Mouse (Mus musculus) ES-E14 (cell line): ENCODE measurements around the gene Rab10.

Experiments used
- HCFC1 ChIP-seq: IDR thresholded peaks from 2 replicates; pipeline ENCODE4 v1.6.1; 2012; ENCODE audit warnings: low read length, inconsistent platforms, borderline replicate concordance; ENCODE audit not compliant: insufficient read depth
- MAFK ChIP-seq: IDR thresholded peaks from 2 replicates; pipeline ENCODE4 v1.6.1; 2014; ENCODE audit warnings: mild to moderate bottlenecking, low read depth, low read length, inconsistent platforms; ENCODE audit not compliant: insufficient read depth
- ZC3H11A ChIP-seq: IDR thresholded peaks from 2 replicates; pipeline ENCODE4 v1.6.1; 2012; ENCODE audit warnings: low read depth, mild to moderate bottlenecking, inconsistent platforms, low read length, borderline replicate concordance

GRCm38 (mm10) chr12:3345038-3345437 is 35.3 kb upstream of the Rab10 start:
- TF ChIP-seq HCFC1 (no peak), MAFK (no peak), ZC3H11A (no peak)
